Mouse (Mus musculus) lung, embryonic 15.5 days (tissue): Measurements from ENCODE around the gene Sez6l2. TPM values are rescaled to one million over a fixed set of nuclear protein-coding genes. Genes with fewer than 3 reads are reported as not detected.
A peak's percentile ranks its signal among the peaks of the same experiment; 100 is the strongest.

Experiments used
- ATAC-seq: fragments of 200-750 bp; cut with Nextera tagmentation; 2 replicates; pipeline ENCODE4 v1.8.0; 2017; ENCODE audit warnings: moderate number of reproducible peaks, borderline replicate concordance; ENCODE audit not compliant: low FRiP score, low TSS enrichment; ENCODE audit errors: extremely low read depth
- H3K27ac ChIP-seq: fragments of 300-500 bp; sonication (generic); 2 replicates; pipeline ENCODE4 v1.5.1; 2015; ENCODE audit warnings: moderate library complexity, mild to moderate bottlenecking, inconsistent platforms
- H3K27me3 ChIP-seq: fragments of 300-500 bp; sonication (generic); 2 replicates; pipeline ENCODE4 v1.6.1; 2015; ENCODE audit warnings: inconsistent platforms
- H3K36me3 ChIP-seq: fragments of 300-500 bp; sonication (generic); 2 replicates; pipeline ENCODE4 v1.6.1; 2015; ENCODE audit warnings: inconsistent platforms
- H3K4me1 ChIP-seq: fragments of 300-500 bp; sonication (generic); 2 replicates; pipeline ENCODE4 v1.6.1; 2015; ENCODE audit warnings: inconsistent platforms
- H3K4me2 ChIP-seq: fragments of 300-500 bp; sonication (generic); 2 replicates; pipeline ENCODE4 v1.6.1; 2015; ENCODE audit warnings: inconsistent platforms, mild to moderate bottlenecking, moderate library complexity
- H3K4me3 ChIP-seq: fragments of 300-500 bp; sonication (generic); 2 replicates; pipeline ENCODE4 v1.5.1; 2015; ENCODE audit warnings: mild to moderate bottlenecking, inconsistent platforms
- H3K9ac ChIP-seq: fragments of 300-500 bp; sonication (generic); 2 replicates; pipeline ENCODE4 v1.6.1; 2015; ENCODE audit warnings: inconsistent platforms
- H3K9me3 ChIP-seq: fragments of 300-500 bp; sonication (generic); 2 replicates; pipeline ENCODE4 v1.6.1; 2016; ENCODE audit warnings: inconsistent platforms
- WGBS: fragments of 180-500 bp; shearing (Covaris S2); methylation state at CpG from one replicate; pipeline ENCODE4 v1.1.7; 2015; 5-methylcytosine and 5-hydroxymethylcytosine counted together
- polyA plus RNA-seq: library from polyadenylated mRNA; unstranded; fragments of >200 nt; fragmentation: Nextera tagmentation; extraction: Ambion mirVana; gene quantifications from 2 replicates; pipeline ENCODE4 v1.2.1, GENCODE M21; 2015

The Sez6l2 gene
- polyA plus RNA-seq, 1 experiment from 2014 or later = 0.89 TPM

DNA sequence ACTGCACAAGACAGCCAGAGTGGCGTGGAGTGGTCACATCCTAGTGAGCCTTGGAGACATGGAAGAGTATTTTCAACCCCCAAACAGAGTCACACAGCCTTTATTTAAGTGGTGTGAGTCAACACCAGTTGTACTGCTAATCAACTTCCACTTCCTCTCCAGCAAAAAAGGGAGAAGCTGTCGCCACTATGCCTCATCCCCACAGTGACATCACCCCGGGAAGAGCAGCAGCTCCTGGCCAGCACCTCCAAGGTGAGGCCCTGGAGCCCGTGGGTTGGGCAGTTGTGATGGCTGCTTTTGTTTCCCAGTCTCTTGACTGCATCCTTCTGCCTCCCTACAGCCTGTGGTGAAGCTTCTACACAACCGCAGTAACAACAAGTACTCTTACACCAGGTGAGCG lies 9.2 kb upstream of the Sez6l2 start:
- ATAC-seq = no peak

DNA sequence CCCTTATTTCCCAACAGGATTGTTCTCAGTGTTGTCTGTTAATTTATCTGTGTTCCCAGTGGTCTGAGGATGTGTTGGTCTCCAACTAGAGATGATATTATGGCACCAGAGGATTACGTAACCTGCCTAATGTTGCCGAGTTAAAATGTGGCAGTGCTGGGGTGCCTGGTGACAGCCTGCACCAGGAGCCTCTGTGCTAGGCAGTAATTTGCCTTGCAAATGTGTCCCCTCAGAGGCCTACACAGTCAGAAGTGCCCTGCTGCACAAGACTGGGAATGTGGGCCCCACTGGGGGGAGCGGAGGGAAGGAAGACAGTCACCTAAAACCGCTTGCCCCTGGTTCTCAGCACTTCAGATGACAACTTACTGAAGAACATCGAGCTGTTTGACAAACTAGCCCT lies 8.6 kb upstream of the Sez6l2 start:
- 69% methylated on average over 5 of the region's 5 CpGs for WGBS
- H3K27me3 ChIP-seq = no peaks in the 10 kb centered on the region

More for the DNA sequence above, 9.2 kb upstream of the Sez6l2 start:
- H3K27me3 ChIP-seq = no peaks in the 10 kb centered on the region
- no peak overlapping the region for H3K4me2 ChIP-seq
- no peak overlapping the region for H3K4me3 ChIP-seq
- no peaks in the 10 kb centered on the region for H3K4me1 ChIP-seq
- H3K36me3 ChIP-seq = peaks cover 13% of the 10 kb centered on the region
- no peak overlapping the region for H3K27ac ChIP-seq
- no peak overlapping the region for H3K9ac ChIP-seq
- 52% methylated on average over 6 of the region's 6 CpGs for WGBS
- H3K9me3 ChIP-seq = no peaks in the 10 kb centered on the region

DNA sequence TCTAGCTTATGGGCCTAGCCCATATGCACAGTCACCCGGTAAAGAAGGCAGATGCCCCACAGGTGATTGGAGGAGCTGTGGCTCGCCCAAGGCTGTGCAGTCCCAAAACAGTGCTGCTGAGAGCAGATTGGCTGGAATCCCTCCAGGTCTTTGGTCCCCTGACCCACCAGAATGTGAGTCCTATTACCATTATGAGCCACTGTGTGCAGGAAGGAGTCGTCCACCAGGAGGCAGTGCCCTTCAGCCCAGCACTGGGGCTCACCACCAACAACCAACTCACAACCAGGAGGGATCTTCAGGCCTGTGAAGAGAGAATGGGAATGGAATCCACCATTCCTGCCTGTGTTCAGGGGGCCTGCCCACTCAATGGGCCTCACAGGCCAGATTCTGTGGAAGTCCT lies 3.8 kb upstream of the Sez6l2 start:
- no peak for ATAC-seq
- Histone ChIP-seq H3K4me1 (peaks cover 12% of the 10 kb centered on the region), H3K9me3 (no peaks in the 10 kb centered on the region), H3K27me3 (peaks cover 17% of the 10 kb centered on the region), H3K4me2 (no peak overlapping the region), H3K9ac (no peak overlapping the region), H3K27ac (no peak overlapping the region), H3K4me3 (no peak overlapping the region), H3K36me3 (peaks cover 3% of the 10 kb centered on the region; the same call in 1 of the 2 replicates)
- 42% methylated on average over 3 of the region's 3 CpGs for whole genome bisulfite sequencing

More for the DNA sequence above, 8.6 kb upstream of the Sez6l2 start:
- Histone ChIP-seq H3K9ac (no peak overlapping the region), H3K9me3 (no peaks in the 10 kb centered on the region), H3K4me3 (no peak overlapping the region), H3K4me2 (no peak overlapping the region), H3K27ac (no peak overlapping the region), H3K36me3 (peaks cover 8% of the 10 kb centered on the region), H3K4me1 (no peaks in the 10 kb centered on the region)
- ATAC-seq = no peak

DNA sequence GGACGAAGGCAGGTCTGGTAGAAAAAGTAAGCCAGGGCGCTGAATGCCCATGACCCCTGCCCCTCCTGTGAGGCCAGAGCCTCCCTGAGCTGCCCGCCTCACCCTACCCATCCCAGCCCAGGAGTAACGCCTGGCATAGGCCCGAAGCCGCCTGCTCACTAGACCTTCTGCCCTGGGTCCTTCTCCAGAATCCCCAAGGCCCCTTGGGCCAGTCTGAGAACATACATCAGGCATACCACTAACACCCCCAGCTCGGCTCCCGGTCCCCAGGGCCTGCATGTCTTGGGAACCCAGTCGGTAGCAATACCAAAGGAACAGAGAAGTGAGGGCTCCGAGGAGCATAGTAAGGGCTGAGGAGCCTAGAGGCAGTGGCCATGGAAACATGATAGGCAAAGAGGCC lies 1.7 kb upstream of the Sez6l2 start:
- no peak for ATAC-seq
- H3K4me3 ChIP-seq = no peak overlapping the region
- H3K27me3 ChIP-seq = peaks cover 38% of the 10 kb centered on the region
- H3K9me3 ChIP-seq = no peaks in the 10 kb centered on the region
- no peak overlapping the region for H3K4me2 ChIP-seq
- no peak overlapping the region for H3K9ac ChIP-seq
- no peak overlapping the region for H3K27ac ChIP-seq
- no peaks in the 10 kb centered on the region for H3K36me3 ChIP-seq
- WGBS = 71% methylated on average over 10 of the region's 10 CpGs
- H3K4me1 ChIP-seq = peaks cover 12% of the 10 kb centered on the region

DNA sequence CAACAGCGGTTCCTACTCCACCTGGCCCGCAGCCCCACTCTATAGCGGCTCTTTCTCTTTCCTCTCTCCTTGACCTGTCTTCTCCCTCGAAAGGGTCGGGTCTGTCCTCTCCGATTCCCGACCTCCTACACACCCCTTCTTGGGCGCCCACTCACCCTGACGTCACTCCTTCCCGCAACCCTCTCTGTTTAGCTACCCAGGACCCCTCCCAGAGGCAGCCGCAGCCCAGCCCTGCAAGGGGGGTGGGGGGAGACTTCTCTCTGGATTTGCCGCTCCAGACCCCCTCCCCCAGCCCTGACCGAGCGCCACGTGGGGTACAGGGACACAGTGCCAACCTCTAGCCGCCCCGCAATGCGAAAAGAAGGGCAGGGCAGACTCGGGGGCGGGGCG lies 965 bp upstream of the Sez6l2 start, which contains the start of gene Asphd1:
Gene Asphd1, minus strand, starts transcription at position 180 of the 390 bp plus-strand sequence.
- under 1% methylated on average over 20 of the region's 21 CpGs for WGBS
- no peak within 1 kb of the TSS for H3K9ac ChIP-seq

DNA sequence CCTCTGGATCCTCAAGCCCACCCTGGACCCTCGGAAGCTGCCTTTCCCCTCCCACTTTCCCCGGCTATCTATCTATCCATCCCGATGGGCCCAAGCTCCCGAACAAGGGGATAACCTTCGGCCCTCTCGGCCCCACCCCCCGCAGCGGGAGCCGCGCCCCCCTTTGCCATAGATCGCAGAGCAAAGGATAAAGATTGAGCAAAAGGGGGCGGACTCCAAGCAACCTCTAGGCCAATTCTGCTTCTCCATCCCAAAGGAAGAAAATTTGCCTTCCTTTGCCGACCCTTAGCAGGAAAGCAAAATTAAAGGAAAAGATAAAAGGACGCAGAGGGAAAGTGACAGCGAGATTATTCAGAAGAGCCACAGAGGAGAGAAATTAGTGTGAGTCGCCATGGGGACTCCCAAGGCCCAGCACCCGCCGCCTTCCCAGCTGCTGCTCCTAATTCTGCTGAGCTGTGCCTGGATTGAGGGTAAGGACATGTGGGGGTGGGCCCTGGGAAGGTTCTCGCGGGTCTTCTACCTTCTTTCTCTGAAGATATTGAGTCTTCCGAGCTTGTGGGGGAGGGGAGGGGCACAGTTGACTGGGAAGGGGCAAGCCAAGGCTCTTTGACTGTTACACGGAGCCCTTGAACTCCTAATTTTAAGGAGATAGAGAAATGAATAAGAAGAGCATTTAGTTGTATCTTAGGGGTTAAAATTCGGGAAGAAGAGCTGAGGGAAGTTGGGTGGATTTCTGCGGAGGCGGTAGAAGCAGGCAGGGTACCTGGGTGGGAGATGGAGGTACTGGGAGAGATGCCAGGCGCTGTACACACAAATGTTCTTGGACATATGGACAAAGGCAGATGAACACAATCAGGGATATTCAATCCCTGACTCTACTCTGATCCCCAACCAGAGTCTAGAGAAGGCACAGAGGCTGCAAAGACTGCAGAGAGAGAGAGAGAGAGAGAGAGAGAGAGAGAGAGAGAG lies 568 bp downstream of the Sez6l2 start:
- H3K27ac ChIP-seq = no peak overlapping the region
- no peaks in the 10 kb centered on the region for H3K9me3 ChIP-seq
- no peaks in the 10 kb centered on the region for H3K36me3 ChIP-seq
- peak overlapping the region; percentile 84 for H3K4me2 ChIP-seq
- H3K9ac ChIP-seq = no peak overlapping the region
- H3K4me3 ChIP-seq = peak overlapping the region; percentile 37; the same call in 1 of the 2 replicates
- peaks cover 12% of the 10 kb centered on the region for H3K4me1 ChIP-seq
- no peak for ATAC-seq
- WGBS = 6% methylated on average over 26 of the region's 26 CpGs
- peaks cover 38% of the 10 kb centered on the region for H3K27me3 ChIP-seq

More for the DNA sequence above, 965 bp upstream of the Sez6l2 start, which contains the start of gene Asphd1:
- peaks cover 12% of the 10 kb centered on the region for H3K4me1 ChIP-seq
- no peak within 1 kb of the TSS for H3K27ac ChIP-seq
- no peaks in the 10 kb centered on the region for H3K9me3 ChIP-seq
- H3K4me2 ChIP-seq = peak within 1 kb of the TSS; percentile 84
- 0 out of 2 replicates have a peak, but pooled peaks have one; percentile 2 for ATAC-seq
- H3K4me3 ChIP-seq = peak within 1 kb of the TSS; percentile 37
- H3K36me3 ChIP-seq = no peaks in the 10 kb centered on the region
- peaks cover 38% of the 10 kb centered on the region for H3K27me3 ChIP-seq

DNA sequence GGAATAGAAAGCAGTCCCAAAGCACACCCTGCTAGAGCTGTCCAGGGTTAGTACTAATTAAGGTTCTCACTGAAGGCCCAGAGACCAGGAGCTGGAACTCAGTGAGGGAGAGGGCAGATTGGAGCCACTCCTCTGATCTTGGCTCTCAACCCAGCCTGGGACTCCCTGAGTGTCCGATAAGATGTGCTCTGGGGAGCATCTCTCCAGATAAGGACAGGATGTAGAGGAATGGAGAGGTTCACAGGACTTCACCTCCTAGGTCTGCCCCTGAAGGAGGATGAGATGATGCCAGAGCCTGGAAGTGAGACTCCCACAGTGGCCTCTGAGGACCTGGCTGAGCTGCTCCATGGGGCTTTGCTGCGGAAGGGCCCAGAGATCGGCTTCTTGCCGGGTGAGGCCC lies 1.4 kb downstream of the Sez6l2 start:
- Histone ChIP-seq H3K9ac (no peak overlapping the region), H3K4me1 (peaks cover 12% of the 10 kb centered on the region), H3K4me3 (no peak overlapping the region), H3K27ac (no peak overlapping the region), H3K4me2 (no peak overlapping the region), H3K27me3 (peaks cover 38% of the 10 kb centered on the region), H3K36me3 (no peaks in the 10 kb centered on the region), H3K9me3 (no peaks in the 10 kb centered on the region)
- ATAC-seq = no peak
- 33% methylated on average over 4 of the region's 4 CpGs for WGBS

DNA sequence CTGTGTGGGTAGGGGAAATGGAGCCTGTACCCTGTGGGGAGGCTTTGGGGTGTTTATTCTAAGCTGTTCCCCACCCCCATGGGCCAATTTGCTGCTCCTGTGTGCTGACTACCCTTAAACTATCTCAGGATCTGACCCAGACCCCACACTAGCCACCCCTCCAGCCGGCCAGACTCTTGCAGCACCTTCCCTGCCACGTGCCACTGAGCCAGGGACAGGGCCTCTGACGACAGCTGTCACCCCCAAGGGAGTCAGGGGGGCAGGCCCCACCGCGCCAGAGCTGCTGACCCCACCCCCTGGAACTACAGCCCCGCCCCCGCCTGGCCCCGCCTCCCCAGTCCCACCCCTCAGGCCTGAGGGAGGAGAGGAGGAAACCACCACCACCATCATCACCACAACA lies 2.3 kb downstream of the Sez6l2 start:
- ATAC-seq = no peak

DNA sequence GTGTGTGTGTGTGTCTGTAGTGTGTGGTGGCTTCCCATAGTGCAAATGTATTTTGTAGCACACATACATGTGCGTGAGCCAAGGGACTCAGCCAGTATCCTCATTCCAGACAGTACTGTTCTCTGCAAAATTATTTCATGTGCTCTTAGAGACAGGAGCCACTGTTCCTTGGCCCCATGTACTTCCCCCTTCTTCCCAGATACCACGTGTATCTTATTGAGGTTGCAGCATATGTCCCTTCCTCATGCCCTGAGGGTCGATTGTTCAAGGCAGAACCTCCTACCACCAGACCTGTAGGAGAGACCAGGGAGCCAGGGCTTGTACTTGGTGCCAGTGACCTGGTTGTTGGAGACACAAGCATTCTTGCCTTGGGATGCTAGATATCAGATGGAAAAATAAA lies 4.8 kb downstream of the Sez6l2 start:
- Histone ChIP-seq H3K4me3 (no peak overlapping the region), H3K27me3 (peaks cover 35% of the 10 kb centered on the region), H3K4me2 (no peak overlapping the region), H3K9me3 (no peaks in the 10 kb centered on the region), H3K9ac (no peak overlapping the region), H3K4me1 (peaks cover 11% of the 10 kb centered on the region; the same call in 1 of the 2 replicates), H3K27ac (no peak overlapping the region), H3K36me3 (no peaks in the 10 kb centered on the region)
- 57% methylated on average over 3 of the region's 3 CpGs for WGBS
- ATAC-seq = no peak

More for the DNA sequence above, 2.3 kb downstream of the Sez6l2 start:
- no peak overlapping the region for H3K9ac ChIP-seq
- no peak overlapping the region for H3K27ac ChIP-seq
- H3K9me3 ChIP-seq = no peaks in the 10 kb centered on the region
- WGBS = 0% methylated on average over 6 of the region's 8 CpGs
- peaks cover 38% of the 10 kb centered on the region for H3K27me3 ChIP-seq
- no peak overlapping the region for H3K4me3 ChIP-seq
- no peaks in the 10 kb centered on the region for H3K36me3 ChIP-seq
- no peak overlapping the region for H3K4me2 ChIP-seq
- peaks cover 12% of the 10 kb centered on the region for H3K4me1 ChIP-seq

DNA sequence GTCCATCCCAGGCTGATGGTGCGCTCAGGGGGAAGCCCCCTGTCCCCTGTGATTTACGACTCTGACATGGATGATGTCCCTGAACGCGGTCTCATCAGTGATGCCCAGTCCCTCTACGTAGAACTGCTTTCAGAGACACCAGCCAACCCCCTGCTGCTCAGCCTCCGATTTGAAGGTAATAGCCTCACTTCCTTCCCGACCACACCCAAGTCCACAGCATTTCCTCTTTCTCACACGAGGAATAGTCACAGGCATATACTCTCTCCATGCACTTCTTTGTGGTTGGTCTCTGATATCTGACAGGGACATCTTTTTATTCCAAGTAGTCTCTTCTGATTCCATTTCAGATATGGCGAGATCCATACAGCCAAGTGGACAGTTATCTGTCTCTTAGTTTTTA lies 9.4 kb downstream of the Sez6l2 start:
- Histone ChIP-seq H3K4me1 (peaks cover 9% of the 10 kb centered on the region; the same call in 1 of the 2 replicates), H3K4me3 (no peak overlapping the region), H3K9ac (no peak overlapping the region), H3K27ac (no peak overlapping the region), H3K9me3 (no peaks in the 10 kb centered on the region), H3K27me3 (peaks cover 30% of the 10 kb centered on the region), H3K36me3 (no peaks in the 10 kb centered on the region), H3K4me2 (no peak overlapping the region)
- WGBS = 48% methylated on average over 9 of the region's 9 CpGs
- no peak for ATAC-seq

DNA sequence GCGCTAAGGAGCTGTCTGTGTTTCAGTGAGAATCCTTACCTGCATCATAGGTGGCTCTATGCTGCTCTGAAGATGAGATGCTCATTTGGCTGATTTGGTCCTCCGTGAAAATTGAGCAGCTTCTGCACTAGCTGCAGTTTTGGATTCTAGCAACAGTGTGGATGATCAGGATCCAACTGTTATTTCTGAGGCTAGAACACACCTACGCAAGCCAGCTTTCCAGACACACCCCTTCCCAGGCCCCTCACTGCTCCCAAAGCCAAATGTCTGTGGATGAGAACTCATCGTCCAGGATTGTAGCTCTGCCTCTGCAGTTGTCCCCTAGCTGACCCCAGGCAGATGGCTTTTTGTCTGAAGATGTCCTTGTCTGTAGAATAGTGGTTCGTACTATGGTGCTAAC lies 10.7 kb downstream of the Sez6l2 start:
- H3K9ac ChIP-seq = no peak overlapping the region
- no peak overlapping the region for H3K4me3 ChIP-seq
- H3K4me1 ChIP-seq = peaks cover 9% of the 10 kb centered on the region; the same call in 1 of the 2 replicates
- ATAC-seq = no peak
- H3K4me2 ChIP-seq = no peak overlapping the region
- H3K27me3 ChIP-seq = peaks cover 30% of the 10 kb centered on the region
- 77% methylated on average over 5 of the region's 5 CpGs for WGBS
- H3K36me3 ChIP-seq = no peaks in the 10 kb centered on the region
- no peaks in the 10 kb centered on the region for H3K9me3 ChIP-seq
- H3K27ac ChIP-seq = no peak overlapping the region

DNA sequence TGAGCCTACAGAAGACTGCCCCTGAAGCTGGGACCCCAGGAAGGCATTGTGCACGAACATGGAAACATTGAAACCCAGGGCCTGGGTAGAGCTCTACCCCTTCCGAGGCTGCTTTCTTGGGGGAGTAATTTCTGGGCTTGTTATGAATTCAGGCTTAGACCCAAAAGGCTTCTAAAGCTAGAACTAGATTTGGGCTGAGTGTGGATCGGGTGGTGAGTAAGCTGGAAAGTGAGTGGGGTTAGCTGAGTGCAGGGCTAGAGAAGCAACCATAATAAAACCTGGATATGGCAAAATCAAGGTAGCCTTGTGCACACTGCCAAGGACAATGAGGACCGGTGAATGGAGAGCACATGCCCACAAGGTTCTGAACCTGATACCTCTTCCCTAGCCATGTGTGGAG lies 11.6 kb downstream of the Sez6l2 start:
- no peak overlapping the region for H3K27ac ChIP-seq
- H3K9ac ChIP-seq = no peak overlapping the region
- H3K4me3 ChIP-seq = no peak overlapping the region
- no peaks in the 10 kb centered on the region for H3K36me3 ChIP-seq
- H3K9me3 ChIP-seq = no peaks in the 10 kb centered on the region
- peaks cover 9% of the 10 kb centered on the region; the same call in 1 of the 2 replicates for H3K4me1 ChIP-seq
- no peak for ATAC-seq
- 86% methylated on average over 4 of the region's 4 CpGs for WGBS
- no peak overlapping the region for H3K4me2 ChIP-seq
- peaks cover 30% of the 10 kb centered on the region for H3K27me3 ChIP-seq
